Mouse (Mus musculus) embryonic fibroblast, embryonic 13.5 days (primary cell): ENCODE measurements around the gene Anks1b.

Experiments used
- CTCF ChIP-seq: IDR thresholded peaks from 2 replicates; pipeline ENCODE4 v1.5.1; 2011; ENCODE audit warnings: mild to moderate bottlenecking, control low read depth, low read length, moderate library complexity, borderline replicate concordance; ENCODE audit not compliant: insufficient read depth
- POLR2A ChIP-seq: IDR thresholded peaks from 2 replicates; pipeline ENCODE4 v1.6.1; 2011; ENCODE audit warnings: low read depth, mild to moderate bottlenecking, control low read depth, low read length, moderate library complexity

DNA sequence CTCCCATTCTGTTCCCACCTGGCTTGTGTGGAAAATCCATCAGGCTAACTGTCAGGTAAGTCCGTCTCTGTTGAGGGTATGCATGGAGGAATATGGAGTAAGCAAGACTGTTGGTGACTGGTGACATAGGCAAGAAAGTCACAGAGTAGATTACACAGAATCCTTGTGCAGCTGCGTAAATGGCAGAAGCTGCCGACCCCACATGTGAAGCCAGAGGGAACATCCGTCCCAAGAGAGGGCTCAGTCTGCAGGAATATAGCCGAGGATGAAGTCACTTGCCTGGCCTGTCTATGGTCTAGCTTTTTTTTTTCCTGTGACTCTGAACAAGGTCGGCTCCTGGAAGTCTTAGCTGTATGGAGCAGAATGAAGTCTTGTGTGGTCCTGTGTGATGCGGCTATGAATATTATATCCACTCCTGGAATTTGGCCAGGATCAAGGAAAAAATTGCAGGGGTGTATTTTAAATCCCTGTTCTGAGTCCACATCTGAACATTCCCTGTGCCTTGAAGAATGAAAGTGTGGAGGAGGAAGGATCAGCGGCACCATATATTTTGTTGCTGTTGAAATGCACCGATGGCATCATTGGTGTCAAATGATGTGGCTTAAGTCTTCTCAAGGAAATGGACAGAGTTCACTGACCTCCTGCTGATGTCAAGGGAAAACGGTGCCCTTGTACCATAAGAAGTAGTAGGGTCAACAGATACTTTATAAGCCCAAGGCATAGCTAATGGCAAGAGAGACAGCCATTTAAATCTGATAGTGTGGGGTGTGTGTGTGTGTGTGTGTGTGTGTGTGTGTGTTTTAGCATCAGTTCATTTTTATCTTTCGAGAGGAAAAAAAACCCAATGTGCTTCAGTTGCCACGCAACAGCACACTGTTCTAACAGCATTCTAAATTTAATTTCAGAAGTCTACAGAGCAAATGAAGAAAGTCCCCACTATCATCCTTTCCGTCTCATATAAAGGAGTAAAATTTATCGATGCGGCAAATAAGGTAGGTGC lies 1067.5 kb downstream of the Anks1b start:
- TF ChIP-seq POLR2A (no peak), CTCF (no peak)
